Mouse (Mus musculus): Measurements from ENCODE around the gene Olfr812. TPM values are rescaled to one million over a fixed set of nuclear protein-coding genes. Genes with fewer than 3 reads are reported as not detected.
"Not testable (repeated sequence)": the region's sequence is repeated elsewhere in the genome, so short reads cannot be mapped to it uniquely, and the experiment has no call there.

The Olfr812 gene
- not detected in 2 replicates for polyA plus RNA-seq (2012; rRNA removed)

GRCm38 (mm10) chr10:129845994-129846393 lies at the start of gene Olfr812:
TSS of gene Olfr812 (minus strand) at chr10:129846094.
- no peak for DNase-seq
- no peaks in the 10 kb centered on the region for H3K4me1 ChIP-seq (ENCODE audit: control insufficient read depth, insufficient read depth, low read length)
- no peak for TF ChIP-seq POLR2A (IDR thresholded peaks at IDR 0.05; ENCODE audit: low read depth, low read length)
- no peak for TF ChIP-seq CTCF (conservative IDR thresholded peaks at IDR 0.05; ENCODE audit: insufficient read depth, insufficient read length, low read depth, low read length)
- 54% methylated on average over 1 of the region's 1 CpGs for WGBS
- no peak within 1 kb of the TSS for H3K4me3 ChIP-seq (ENCODE audit: insufficient read depth, low read depth, low read length)
- H3K36me3 ChIP-seq (ENCODE audit: control insufficient read depth, insufficient read depth, low read length), result no peaks in the 10 kb centered on the region
- no peaks in the 10 kb centered on the region for H3K27me3 ChIP-seq (replicated peaks; ENCODE audit: control insufficient read depth, insufficient read depth, low read length)
- no peak within 1 kb of the TSS for H3K27ac ChIP-seq (ENCODE audit: insufficient read depth, low read depth, low read length)

- Histone ChIP-seq H3K4me3 (ENCODE audit: insufficient read depth, low read depth, low read length) (no peak overlapping the region), H3K27me3 (replicated peaks; ENCODE audit: control insufficient read depth, insufficient read depth, low read length) (no peaks in the 10 kb centered on the region), H3K4me1 (ENCODE audit: control insufficient read depth, insufficient read depth, low read length) (no peaks in the 10 kb centered on the region), H3K36me3 (ENCODE audit: control insufficient read depth, insufficient read depth, low read length) (no peaks in the 10 kb centered on the region), H3K27ac (ENCODE audit: insufficient read depth, low read depth, low read length) (no peak overlapping the region)
- TF ChIP-seq POLR2A (IDR thresholded peaks at IDR 0.05; ENCODE audit: low read depth, low read length), result no peak
- no peak for TF ChIP-seq CTCF (conservative IDR thresholded peaks at IDR 0.05; ENCODE audit: insufficient read depth, insufficient read length, low read depth, low read length)
- DNase-seq, result no peak
- WGBS, result 94% methylated on average over 7 of the region's 7 CpGs
Measured at GRCm38 (mm10) chr10:129885934-129886333, 40.0 kb upstream of the Olfr812 start.

GRCm38 (mm10) chr10:129885496-129885895 lies 39.6 kb upstream of the Olfr812 start:
- not testable (repeated sequence) for H3K4me1 ChIP-seq (ENCODE audit: control insufficient read depth, insufficient read depth, low read length); DNase-seq; H3K4me3 ChIP-seq (ENCODE audit: insufficient read depth, low read depth, low read length); H3K27ac ChIP-seq (ENCODE audit: insufficient read depth, low read depth, low read length); H3K36me3 ChIP-seq (ENCODE audit: control insufficient read depth, insufficient read depth, low read length); H3K27me3 ChIP-seq (replicated peaks; ENCODE audit: control insufficient read depth, insufficient read depth, low read length)
- WGBS, result 63% methylated on average over 6 of the region's 6 CpGs

GRCm38 (mm10) chr10:129879751-129880150 lies 33.9 kb upstream of the Olfr812 start, which contains the start of gene Olfr814:
TSS of gene Olfr814 (minus strand) at chr10:129879851.
- not testable (repeated sequence) for H3K27ac ChIP-seq (ENCODE audit: insufficient read depth, low read depth, low read length); H3K4me1 ChIP-seq (ENCODE audit: control insufficient read depth, insufficient read depth, low read length); H3K4me3 ChIP-seq (ENCODE audit: insufficient read depth, low read depth, low read length); H3K36me3 ChIP-seq (ENCODE audit: control insufficient read depth, insufficient read depth, low read length); H3K27me3 ChIP-seq (replicated peaks; ENCODE audit: control insufficient read depth, insufficient read depth, low read length); DNase-seq
- 45% methylated on average over 1 of the region's 1 CpGs for WGBS

GRCm38 (mm10) chr10:129855067-129855466 lies 9.2 kb upstream of the Olfr812 start, which contains the start of gene Olfr813:
TSS of gene Olfr813 (plus strand) at chr10:129855367.
- DNase-seq, result no peak
- no peak within 1 kb of the TSS for H3K4me3 ChIP-seq (ENCODE audit: insufficient read depth, low read depth, low read length)
- H3K27ac ChIP-seq (ENCODE audit: insufficient read depth, low read depth, low read length), result no peak within 1 kb of the TSS
- H3K27me3 ChIP-seq (replicated peaks; ENCODE audit: control insufficient read depth, insufficient read depth, low read length), result no peaks in the 10 kb centered on the region
- H3K4me1 ChIP-seq (ENCODE audit: control insufficient read depth, insufficient read depth, low read length), result no peaks in the 10 kb centered on the region
- no peaks in the 10 kb centered on the region for H3K36me3 ChIP-seq (ENCODE audit: control insufficient read depth, insufficient read depth, low read length)
- TF ChIP-seq CTCF (conservative IDR thresholded peaks at IDR 0.05; ENCODE audit: insufficient read depth, insufficient read length, low read depth, low read length), result no peak
- TF ChIP-seq POLR2A (IDR thresholded peaks at IDR 0.05; ENCODE audit: low read depth, low read length), result no peak

GRCm38 (mm10) chr10:129847343-129847742 lies 1.4 kb upstream of the Olfr812 start:
- DNase-seq, result no peak
- Histone ChIP-seq H3K36me3 (ENCODE audit: control insufficient read depth, insufficient read depth, low read length) (no peaks in the 10 kb centered on the region), H3K4me3 (ENCODE audit: insufficient read depth, low read depth, low read length) (no peak overlapping the region), H3K27ac (ENCODE audit: insufficient read depth, low read depth, low read length) (no peak overlapping the region), H3K27me3 (replicated peaks; ENCODE audit: control insufficient read depth, insufficient read depth, low read length) (no peaks in the 10 kb centered on the region), H3K4me1 (ENCODE audit: control insufficient read depth, insufficient read depth, low read length) (no peaks in the 10 kb centered on the region)
- TF ChIP-seq POLR2A (IDR thresholded peaks at IDR 0.05; ENCODE audit: low read depth, low read length), result no peak
- TF ChIP-seq CTCF (conservative IDR thresholded peaks at IDR 0.05; ENCODE audit: insufficient read depth, insufficient read length, low read depth, low read length), result no peak
- WGBS, result 78% methylated on average over 1 of the region's 1 CpGs

GRCm38 (mm10) chr10:129804296-129804695 lies 41.6 kb downstream of the Olfr812 start, which contains the start of gene Olfr811:
TSS of gene Olfr811 (minus strand) at chr10:129804396.
- Histone ChIP-seq H3K4me1 (ENCODE audit: control insufficient read depth, insufficient read depth, low read length) (no peaks in the 10 kb centered on the region), H3K27ac (ENCODE audit: insufficient read depth, low read depth, low read length) (no peak within 1 kb of the TSS), H3K4me3 (ENCODE audit: insufficient read depth, low read depth, low read length) (no peak within 1 kb of the TSS), H3K36me3 (ENCODE audit: control insufficient read depth, insufficient read depth, low read length) (no peaks in the 10 kb centered on the region), H3K27me3 (replicated peaks; ENCODE audit: control insufficient read depth, insufficient read depth, low read length) (no peaks in the 10 kb centered on the region)
- no peak for DNase-seq
- TF ChIP-seq CTCF (conservative IDR thresholded peaks at IDR 0.05; ENCODE audit: insufficient read depth, insufficient read length, low read depth, low read length) (no peak), POLR2A (IDR thresholded peaks at IDR 0.05; ENCODE audit: low read depth, low read length) (no peak)
- WGBS, result 84% methylated on average over 4 of the region's 4 CpGs

- Histone ChIP-seq H3K4me1 (ENCODE audit: control insufficient read depth, insufficient read depth, low read length) (no peaks in the 10 kb centered on the region), H3K4me3 (ENCODE audit: insufficient read depth, low read depth, low read length) (no peak within 1 kb of the TSS), H3K27me3 (replicated peaks; ENCODE audit: control insufficient read depth, insufficient read depth, low read length) (no peaks in the 10 kb centered on the region), H3K36me3 (ENCODE audit: control insufficient read depth, insufficient read depth, low read length) (no peaks in the 10 kb centered on the region), H3K27ac (ENCODE audit: insufficient read depth, low read depth, low read length) (no peak within 1 kb of the TSS)
- TF ChIP-seq CTCF (conservative IDR thresholded peaks at IDR 0.05; ENCODE audit: insufficient read depth, insufficient read length, low read depth, low read length) (no peak), POLR2A (IDR thresholded peaks at IDR 0.05; ENCODE audit: low read depth, low read length) (no peak)
- no peak for DNase-seq
Measured at GRCm38 (mm10) chr10:129794817-129795216, 51.1 kb downstream of the Olfr812 start, which contains the start of gene Olfr810. TSS of gene Olfr810 (minus strand) at chr10:129794917.

Other genes starting within 250 kb of the Olfr812 start
- not detected in 2 replicates for gene Olfr796, start 233.5 kb downstream of the Olfr812 start, polyA plus RNA-seq (2012; rRNA removed)
- gene Olfr798, start 218.2 kb downstream of the Olfr812 start, polyA plus RNA-seq (2012; rRNA removed), result not detected in 2 replicates
- not detected in 2 replicates for gene Olfr799, start 208.6 kb downstream of the Olfr812 start, polyA plus RNA-seq (2012; rRNA removed)
- gene Olfr800, start 188.4 kb downstream of the Olfr812 start, polyA plus RNA-seq (2012; rRNA removed), result not detected in 2 replicates
- gene Olfr801, start 172.2 kb downstream of the Olfr812 start, polyA plus RNA-seq (2012; rRNA removed), result not detected in 2 replicates
- not detected in 2 replicates for gene Olfr802, start 157.9 kb downstream of the Olfr812 start, polyA plus RNA-seq (2012; rRNA removed)
- not detected in 2 replicates for gene Olfr803, start 151.8 kb downstream of the Olfr812 start, polyA plus RNA-seq (2012; rRNA removed)
- gene Olfr804, start 142.9 kb downstream of the Olfr812 start, polyA plus RNA-seq (2012; rRNA removed), result not detected in 2 replicates
- not detected in 2 replicates for gene Olfr805, start 116.7 kb downstream of the Olfr812 start, polyA plus RNA-seq (2012; rRNA removed)
- gene Olfr806, start 104.2 kb downstream of the Olfr812 start, polyA plus RNA-seq (2012; rRNA removed), result not detected in 2 replicates
- not detected in 2 replicates for gene Olfr807, start 88.3 kb downstream of the Olfr812 start, polyA plus RNA-seq (2012; rRNA removed)
- not detected in 2 replicates for gene Olfr808, start 80.6 kb downstream of the Olfr812 start, polyA plus RNA-seq (2012; rRNA removed)
- gene Olfr809, start 71.5 kb downstream of the Olfr812 start, polyA plus RNA-seq (2012; rRNA removed), result not detected in 2 replicates
- not detected in 2 replicates for gene Olfr810, start 51.2 kb downstream of the Olfr812 start, polyA plus RNA-seq (2012; rRNA removed)
- gene Olfr811, start 41.7 kb downstream of the Olfr812 start, polyA plus RNA-seq (2012; rRNA removed), result not detected in 2 replicates
- gene Olfr813, start 9.3 kb upstream of the Olfr812 start, polyA plus RNA-seq (2012; rRNA removed), result not detected in 2 replicates
- not detected in 2 replicates for gene Olfr814, start 33.8 kb upstream of the Olfr812 start, polyA plus RNA-seq (2012; rRNA removed)
- not detected in 2 replicates for gene Olfr815, start 59.8 kb upstream of the Olfr812 start, polyA plus RNA-seq (2012; rRNA removed)
- not detected in 2 replicates for gene Olfr816, start 69.5 kb upstream of the Olfr812 start, polyA plus RNA-seq (2012; rRNA removed)
- not detected in 2 replicates for gene Olfr818, start 103.0 kb upstream of the Olfr812 start, polyA plus RNA-seq (2012; rRNA removed)
- gene Olfr819, start 121.2 kb upstream of the Olfr812 start, polyA plus RNA-seq (2012; rRNA removed), result not detected in 2 replicates
- gene Olfr247, start 130.0 kb upstream of the Olfr812 start, polyA plus RNA-seq (2012; rRNA removed), result not detected in 2 replicates
- not detected in 2 replicates for gene Gm10310, start 139.0 kb upstream of the Olfr812 start, polyA plus RNA-seq (2012; rRNA removed)
- not detected in 2 replicates for gene Olfr820, start 166.5 kb upstream of the Olfr812 start, polyA plus RNA-seq (2012; rRNA removed)
- not detected in 2 replicates for gene Olfr821, start 184.3 kb upstream of the Olfr812 start, polyA plus RNA-seq (2012; rRNA removed)
- not detected in 2 replicates for gene Olfr822, start 225.1 kb upstream of the Olfr812 start, polyA plus RNA-seq (2012; rRNA removed)

Data from kidney, adult 2 months (tissue).